Mouse (Mus musculus) lung, postnatal 0 days (tissue): ENCODE data around the gene Cpe.

Experiments used
- CTCF ChIP-seq: IDR thresholded peaks from 2 replicates; pipeline ENCODE4 v1.5.1; 2016; ENCODE audit warnings: antibody characterized with exemption, mild to moderate bottlenecking
- EP300 ChIP-seq: IDR thresholded peaks from 2 replicates; pipeline ENCODE4 v1.6.1; 2016; ENCODE audit warnings: antibody characterized with exemption, mild to moderate bottlenecking, control low read depth

GRCm38 (mm10) chr8:64634901-64635300 lies 58.0 kb downstream of the Cpe start:
- no peak for TF ChIP-seq CTCF
- no peak for TF ChIP-seq EP300
